Mouse (Mus musculus) E14TG2a.4 (cell line): ENCODE data around the gene Mfsd4b2.

Experiments
- CTCF ChIP-seq: conservative IDR thresholded peaks from 2 replicates; pipeline ENCODE4 v1.5.1; 2014; ENCODE audit warnings: low read length
- NANOG ChIP-seq: IDR thresholded peaks from 2 replicates; pipeline ENCODE4 v1.6.1; 2014; ENCODE audit warnings: borderline replicate concordance, low read length, mixed read lengths
- POU5F1 ChIP-seq: IDR thresholded peaks from 2 replicates; pipeline ENCODE4 v1.6.1; 2014; ENCODE audit warnings: low read length, borderline replicate concordance

DNA sequence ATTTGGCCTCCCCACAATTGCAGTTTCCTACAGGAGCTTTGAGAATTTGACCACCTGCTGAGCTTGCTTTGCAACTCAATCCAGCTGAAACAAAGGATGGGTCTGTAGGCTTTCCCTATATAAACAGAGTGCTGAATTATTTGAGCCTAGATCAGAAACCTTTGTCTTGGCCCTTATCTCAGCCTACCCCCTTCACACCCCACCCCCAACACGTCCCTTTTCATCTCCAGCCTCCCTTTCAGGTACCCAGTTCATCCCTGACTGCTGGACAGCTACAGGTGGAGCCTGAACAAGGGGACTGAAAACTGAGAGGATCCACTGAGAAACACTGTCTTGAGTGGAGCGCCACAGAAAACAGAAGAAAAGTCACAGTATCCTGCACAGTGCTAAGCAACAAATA, 49.0 kb upstream of the Mfsd4b2 start:
- TF ChIP-seq CTCF, result no peak
- TF ChIP-seq NANOG, result peak; percentile 57; the same call in 1 of the 2 replicates
- TF ChIP-seq POU5F1, result no peak
